Mouse (Mus musculus) cerebellum, adult 18-20 months (tissue): ENCODE results near the gene Uqcc1.
A peak's percentile ranks its signal among the peaks of the same experiment; 100 is the strongest.
"Not testable (repeated sequence)": the region's sequence is repeated elsewhere in the genome, so short reads cannot be mapped to it uniquely, and the experiment has no call there.

Experiments
- DNase-seq, 2 experiments: peaks; one replicate each; pipeline ENCODE4 v3.0.0; 2021

Uqcc1 gene

GRCm38 (mm10) chr2:155852536-155852935 lies 77.6 kb downstream of the Uqcc1 start:
- DNase-seq: no peak

DNA sequence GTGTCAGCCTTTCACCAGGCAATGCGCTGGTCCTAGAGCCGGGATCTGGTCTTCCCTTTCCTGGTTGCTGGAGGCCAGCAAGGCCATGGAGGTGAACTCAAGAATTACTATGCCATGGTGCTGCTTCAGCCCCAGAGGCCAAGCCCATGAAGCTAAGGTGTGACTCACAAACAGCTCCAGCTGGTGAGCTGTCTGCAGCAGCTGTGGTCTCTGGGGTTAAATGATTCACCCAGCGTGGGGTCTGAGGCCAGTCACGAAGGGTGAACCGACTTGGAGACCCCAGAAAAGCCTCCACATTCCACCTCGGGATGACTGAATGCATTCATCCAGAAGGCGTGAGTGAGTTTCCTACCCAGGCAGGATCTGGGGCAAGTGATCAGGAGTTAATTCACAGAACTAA lies 80.0 kb downstream of the Uqcc1 start:
- no peak for DNase-seq

GRCm38 (mm10) chr2:155849464-155849863 lies 80.6 kb downstream of the Uqcc1 start:
- DNase-seq: no peak

DNA sequence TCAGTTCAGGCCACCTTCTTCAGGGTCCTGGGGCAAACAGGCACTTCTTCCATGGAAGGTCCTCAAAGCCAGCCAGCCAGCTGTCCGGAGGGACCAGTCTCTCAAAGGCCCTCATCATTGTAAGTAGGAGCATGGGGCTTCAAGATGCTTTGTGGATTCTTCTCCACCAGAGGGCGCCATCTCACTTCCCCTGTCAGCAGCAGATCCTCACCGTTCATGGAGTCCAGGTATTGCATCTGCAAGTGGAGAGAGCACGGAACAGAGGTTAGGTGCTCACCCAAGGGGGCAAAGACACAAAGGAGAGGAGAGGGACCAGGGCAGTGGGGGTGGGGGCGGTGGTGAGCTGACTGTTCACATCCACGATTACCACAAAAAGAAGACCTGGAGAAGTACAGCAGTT lies 81.8 kb downstream of the Uqcc1 start:
- DNase-seq: peak; percentile 81 to 86

GRCm38 (mm10) chr2:155846930-155847329 lies 83.2 kb downstream of the Uqcc1 start:
- DNase-seq: no peak

DNA sequence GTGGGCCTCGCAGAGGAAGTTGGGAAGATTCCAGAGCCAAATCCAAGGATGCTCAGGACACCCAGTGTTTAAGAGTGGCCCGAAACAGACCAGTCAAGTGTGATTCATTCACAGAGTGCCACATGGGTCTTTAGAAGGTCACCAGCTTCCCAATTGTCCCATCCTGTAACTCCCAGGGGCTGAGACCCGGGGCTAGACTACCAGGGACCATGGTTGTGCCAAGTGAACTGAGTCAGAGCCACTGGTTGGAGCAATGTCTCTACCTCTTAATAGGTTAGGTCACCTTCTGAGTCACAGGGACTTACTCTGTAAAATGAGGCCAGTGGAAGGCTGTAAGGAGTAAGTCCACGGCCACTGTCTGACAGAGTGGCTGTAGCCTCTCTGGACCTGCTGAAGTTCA lies 91.1 kb downstream of the Uqcc1 start:
- DNase-seq: no peak

DNA sequence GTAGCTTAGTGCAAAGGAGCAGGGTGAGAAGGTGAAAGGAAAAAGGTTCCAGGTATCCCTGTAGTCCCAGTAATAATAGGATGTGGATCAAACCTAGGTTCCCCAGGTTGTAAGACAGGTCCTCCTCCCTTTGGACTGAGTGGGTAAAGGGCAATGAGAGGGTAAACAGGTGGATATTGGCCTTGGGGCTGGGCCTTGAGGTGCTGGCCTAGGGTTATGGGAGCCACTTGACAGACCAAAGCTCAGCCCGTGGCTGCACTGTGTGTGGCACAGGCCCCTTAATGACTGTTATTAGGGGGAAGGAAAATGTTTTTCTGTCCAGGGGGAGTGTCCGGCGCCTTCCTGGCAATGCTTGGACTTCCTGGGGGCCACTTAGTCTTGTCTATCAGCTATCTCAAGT lies 92.1 kb downstream of the Uqcc1 start:
- no peak for DNase-seq

GRCm38 (mm10) chr2:155834732-155835131 lies 95.4 kb downstream of the Uqcc1 start, which contains the start of gene Fam83c:
Fam83c (minus strand) TSS chr2:155834854.
- DNase-seq: no peak

DNA sequence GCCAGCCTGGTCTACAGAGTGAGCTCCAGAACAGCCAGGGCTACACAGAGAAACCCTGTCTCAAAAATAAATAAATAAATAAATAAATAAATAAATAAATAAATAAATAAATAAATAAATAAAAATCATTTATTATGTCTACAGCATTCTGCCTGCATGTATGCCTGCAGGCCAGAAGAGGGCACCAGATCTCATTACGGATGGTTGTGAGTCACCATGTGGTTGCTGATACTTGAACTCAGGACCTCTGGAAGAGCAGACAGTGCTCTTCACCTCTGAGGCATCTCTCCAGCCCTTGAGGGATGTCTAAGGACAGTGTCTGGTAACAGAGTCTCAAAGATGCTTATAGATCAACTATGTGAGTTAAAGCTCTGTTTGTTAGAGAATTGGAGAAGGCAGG lies 98.0 kb downstream of the Uqcc1 start:
- not testable (repeated sequence) for DNase-seq

GRCm38 (mm10) chr2:155831302-155831701 lies 98.8 kb downstream of the Uqcc1 start:
- no peak for DNase-seq

DNA sequence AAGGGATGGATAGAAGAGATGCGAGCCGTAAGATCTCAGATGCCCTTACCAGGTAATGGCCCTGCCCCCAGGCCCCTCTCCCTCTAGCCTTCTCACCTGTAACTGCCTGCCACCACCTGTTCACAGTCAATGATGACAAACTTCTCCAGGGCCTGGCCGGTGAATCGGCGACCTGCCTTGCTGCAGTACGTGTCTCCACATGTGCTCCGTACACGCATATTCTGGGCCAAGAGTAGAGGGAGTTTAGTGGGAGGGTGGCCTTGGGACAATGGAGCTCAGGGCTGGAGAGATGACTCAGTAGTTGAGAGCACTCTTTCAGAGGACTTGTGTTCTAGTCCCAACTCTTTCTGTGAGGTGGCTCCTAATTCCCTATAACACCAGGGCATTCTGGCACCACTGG lies 99.3 kb downstream of the Uqcc1 start:
- no peak for DNase-seq

GRCm38 (mm10) chr2:155826630-155827424 lies 103.3 kb downstream of the Uqcc1 start, which contains the start of gene Eif6:
Eif6 (minus strand) TSS chr2:155826925.
- peak; percentile 83 to 92 for DNase-seq

- DNase-seq: no peak
These were observed 104.0 kb downstream of the Uqcc1 start for GRCm38 (mm10) chr2:155825904-155826629.

DNA sequence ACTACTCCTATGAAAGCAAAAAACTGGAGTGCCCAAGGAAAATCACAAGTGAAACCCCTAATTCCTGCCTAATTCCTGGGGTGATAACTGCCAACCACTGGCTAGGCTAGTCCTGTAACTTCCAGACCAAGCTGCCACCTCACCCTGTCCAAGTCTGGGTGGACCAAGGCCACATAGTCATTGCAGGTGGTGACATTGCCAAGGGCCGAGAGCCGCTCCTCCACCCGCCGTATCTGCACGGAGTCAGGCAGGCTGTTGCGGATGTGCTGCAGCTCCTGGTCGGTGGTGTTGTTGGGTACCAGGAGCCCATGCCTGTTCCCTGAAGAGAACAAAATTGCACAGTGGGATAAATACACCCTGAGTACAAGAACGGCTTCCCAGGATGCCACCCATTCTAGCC lies 106.4 kb downstream of the Uqcc1 start:
- DNase-seq: no peak

DNA sequence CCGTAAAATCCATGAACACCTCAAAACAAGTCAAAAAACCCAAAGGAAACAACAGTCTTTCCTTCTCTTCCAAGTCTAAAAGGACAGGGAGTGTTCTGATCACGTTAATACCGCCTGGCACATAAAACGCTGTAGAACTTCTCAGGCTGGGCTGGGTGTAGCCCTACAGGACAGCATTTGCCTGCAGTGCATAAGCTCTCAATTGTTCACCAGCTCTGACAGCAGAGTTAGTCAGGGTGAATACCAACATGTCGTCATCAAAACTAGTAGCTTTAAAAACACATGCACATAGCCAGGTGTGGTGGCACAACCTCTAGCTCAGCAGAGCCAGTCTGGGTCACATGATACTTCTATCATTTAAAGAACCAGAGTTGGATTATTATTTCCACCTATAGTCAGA lies 109.3 kb downstream of the Uqcc1 start:
- no peak for DNase-seq

DNA sequence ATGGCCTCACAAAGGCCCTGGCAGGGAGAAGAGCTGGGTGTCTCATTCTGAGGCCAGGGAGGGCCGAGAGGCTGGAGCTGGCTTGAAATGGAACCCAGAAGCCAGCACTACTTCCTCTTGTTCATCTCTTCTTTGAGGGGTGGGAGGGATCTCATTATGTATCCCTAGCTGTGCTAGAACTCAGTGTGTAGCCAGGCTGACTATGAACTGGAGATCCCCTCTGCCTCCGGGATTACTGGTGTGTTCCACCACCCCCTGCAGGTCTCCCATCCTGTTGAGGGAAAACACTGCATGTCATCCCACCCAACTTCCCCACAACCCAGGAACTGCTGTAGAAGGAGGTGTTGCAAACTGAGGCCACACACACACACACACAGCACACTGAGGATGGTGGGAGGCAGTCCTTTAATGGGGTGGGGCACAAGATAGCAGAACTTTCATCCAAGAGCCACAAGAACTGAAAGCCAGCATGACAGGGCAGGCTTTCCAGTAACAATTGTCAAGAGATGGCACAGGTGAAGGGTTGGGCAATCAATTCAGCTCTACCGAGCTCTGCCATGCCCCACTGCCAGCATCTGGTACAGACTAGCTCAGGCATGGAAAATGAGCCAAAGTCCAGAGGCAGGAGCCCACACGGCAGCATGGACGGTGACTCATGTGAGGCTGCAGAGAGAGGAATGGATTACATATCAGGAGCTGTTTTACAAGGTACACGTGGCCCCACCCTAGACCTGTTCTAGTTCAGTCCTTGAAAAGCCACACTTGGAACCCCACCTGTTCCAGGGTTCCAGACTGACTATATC lies 110.5 kb downstream of the Uqcc1 start:
- peak in 1 of 2 experiments; percentile 51 for DNase-seq

DNA sequence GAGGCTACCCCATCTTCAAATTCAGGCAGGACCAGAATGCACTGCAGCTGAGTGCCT lies 110.9 kb downstream of the Uqcc1 start, which contains the start of gene BC029722:
BC029722 (minus strand) TSS at position 35 of the 57 bp plus-strand sequence.
- DNase-seq: no peak

- peak; percentile 93 to 95 for DNase-seq
These were observed 111.3 kb downstream of the Uqcc1 start for GRCm38 (mm10) chr2:155818596-155819391.

DNA sequence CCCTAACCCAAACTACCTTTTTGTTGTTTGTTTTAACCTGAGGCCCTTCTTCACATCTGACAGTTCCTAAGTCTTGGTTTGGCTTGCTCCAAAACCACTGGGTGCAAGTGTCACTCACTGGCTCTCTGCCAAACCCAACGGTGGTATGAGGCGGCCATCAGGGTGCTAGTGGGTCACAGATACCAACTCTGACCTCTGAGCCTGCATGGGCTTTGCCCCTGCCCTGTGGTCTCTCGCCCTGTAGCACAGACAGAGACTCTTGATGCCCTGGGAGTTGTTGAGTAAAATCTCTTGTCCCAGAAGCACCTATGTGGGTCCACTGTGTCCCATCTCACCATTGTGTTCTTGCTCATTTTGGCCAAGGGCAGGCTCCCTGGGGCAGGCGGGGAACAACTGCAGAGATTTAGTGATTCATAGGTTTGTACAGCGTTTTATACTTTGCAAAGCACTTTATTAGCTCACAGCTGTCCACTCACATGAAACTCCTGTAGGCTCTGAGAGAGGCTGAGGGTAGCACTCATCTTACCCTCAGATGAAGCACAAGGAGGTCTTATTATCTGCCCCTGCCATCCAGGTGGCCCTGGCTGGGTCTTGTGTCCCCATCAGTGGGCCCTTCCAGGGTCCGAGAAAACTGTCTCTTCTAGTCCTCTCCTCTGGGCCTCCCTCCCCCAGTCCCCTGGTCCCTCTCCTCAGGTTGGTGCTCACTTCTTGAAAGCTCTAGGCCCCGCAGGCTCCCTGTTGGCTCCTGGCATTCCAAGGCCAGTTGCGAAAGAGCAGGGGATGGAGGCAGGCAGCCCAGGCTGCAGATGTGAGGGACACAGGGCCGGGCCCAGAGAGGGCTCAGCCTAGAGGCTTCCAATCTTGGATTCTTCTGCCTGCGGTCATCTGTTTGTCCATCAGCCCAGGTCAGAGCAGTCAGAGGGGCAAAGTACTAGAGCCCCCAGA lies 112.5 kb downstream of the Uqcc1 start:
- DNase-seq: peak; percentile 44 to 58

- DNase-seq: peak; percentile 58 to 69
These were observed 113.9 kb downstream of the Uqcc1 start for GRCm38 (mm10) chr2:155816179-155816578.

- DNase-seq: peak in 1 of 2 experiments; percentile 40
These were observed 115.3 kb downstream of the Uqcc1 start for GRCm38 (mm10) chr2:155814829-155815228.

DNA sequence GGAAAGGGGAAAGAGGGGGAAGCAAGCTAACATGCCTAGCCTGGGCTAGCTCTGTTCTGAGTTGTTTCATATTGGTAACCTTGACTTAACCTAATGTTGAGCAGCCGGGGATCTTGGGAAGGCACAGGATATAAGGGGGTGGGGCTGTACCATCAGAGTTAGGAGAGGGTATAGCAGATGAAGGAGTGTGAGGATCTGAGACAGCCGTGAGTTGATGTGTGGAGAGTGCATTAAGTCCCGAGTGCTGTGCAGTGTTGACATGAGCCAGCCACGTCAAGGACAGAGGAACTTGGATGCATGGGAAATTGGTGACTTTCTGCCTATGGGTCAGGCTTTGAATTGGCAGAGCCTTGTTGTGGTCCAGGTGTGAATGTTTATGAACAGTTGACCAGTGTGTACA lies 117.5 kb downstream of the Uqcc1 start:
- peak in 1 of 2 experiments; percentile 37 for DNase-seq
